Mouse (Mus musculus) hindbrain, embryonic 12.5 days (tissue): ENCODE results near the gene Clasrp. TPM values are rescaled to one million over a fixed set of nuclear protein-coding genes. Genes with fewer than 3 reads are reported as not detected.
A peak's percentile ranks its signal among the peaks of the same experiment; 100 is the strongest.

Experiments used
- ATAC-seq: fragments of 200-750 bp; cut with Nextera tagmentation; 2 replicates; pipeline ENCODE4 v1.8.0; 2017; ENCODE audit warnings: moderate TSS enrichment; ENCODE audit not compliant: low FRiP score
- H3K27ac ChIP-seq: fragments of 300-500 bp; sonication (generic); 2 replicates; pipeline ENCODE4 v1.5.1; 2016; ENCODE audit warnings: mild to moderate bottlenecking
- H3K27me3 ChIP-seq: fragments of 300-500 bp; sonication (generic); 2 replicates; pipeline ENCODE4 v1.6.1; 2016; ENCODE audit warnings: mild to moderate bottlenecking
- H3K36me3 ChIP-seq: fragments of 300-500 bp; sonication (generic); 2 replicates; pipeline ENCODE4 v1.6.1; 2016; ENCODE audit warnings: mild to moderate bottlenecking
- H3K4me1 ChIP-seq: fragments of 300-500 bp; sonication (generic); 2 replicates; pipeline ENCODE4 v1.6.1; 2016
- H3K4me2 ChIP-seq: fragments of 300-500 bp; sonication (generic); replicated peaks from 2 replicates; pipeline ENCODE4 v1.6.1; 2016; ENCODE audit warnings: mild to moderate bottlenecking
- H3K4me3 ChIP-seq: fragments of 300-500 bp; sonication (generic); 2 replicates; pipeline ENCODE4 v1.5.1; 2016; ENCODE audit warnings: mild to moderate bottlenecking
- H3K9ac ChIP-seq: fragments of 300-500 bp; sonication (generic); 2 replicates; pipeline ENCODE4 v1.6.1; 2016; ENCODE audit warnings: mild to moderate bottlenecking, moderate library complexity
- H3K9me3 ChIP-seq: fragments of 300-500 bp; sonication (generic); replicated peaks from 2 replicates; pipeline ENCODE4 v1.6.1; 2016; ENCODE audit warnings: mild to moderate bottlenecking
- WGBS: fragments of 180-500 bp; shearing (Covaris S2); methylation state at CpG from one replicate; pipeline ENCODE4 v1.1.7; 2016; 5-methylcytosine and 5-hydroxymethylcytosine counted together
- polyA plus RNA-seq: library from polyadenylated mRNA; unstranded; fragments of >200 nt; fragmentation: Nextera tagmentation; extraction: Ambion mirVana; gene quantifications from 2 replicates; pipeline ENCODE4 v1.2.1, GENCODE M21; 2016

The Clasrp gene
- 70.1 and 73.6 TPM in 2 replicates for polyA plus RNA-seq

GRCm38 (mm10) chr7:19603849-19604605, at the start of gene Clasrp:
TSS of gene Clasrp (minus strand) at chr7:19604486.
- peak; percentile 87 for ATAC-seq
- H3K9me3 ChIP-seq: no peaks in the 10 kb centered on the region
- peak within 1 kb of the TSS; percentile 70 for H3K27ac ChIP-seq
- peak within 1 kb of the TSS; percentile 80 for H3K4me3 ChIP-seq
- H3K27me3 ChIP-seq: no peaks in the 10 kb centered on the region
- H3K36me3 ChIP-seq: peaks cover 30% of the 10 kb centered on the region
- WGBS: 2% methylated on average over 52 of the region's 57 CpGs
- H3K9ac ChIP-seq: peak within 1 kb of the TSS; percentile 90
- peak within 1 kb of the TSS; percentile 94 for H3K4me2 ChIP-seq
- H3K4me1 ChIP-seq: peaks cover 34% of the 10 kb centered on the region

- H3K4me3 ChIP-seq: no peak overlapping the region
- ATAC-seq: no peak
- no peak overlapping the region for H3K9ac ChIP-seq
- peaks cover 69% of the 10 kb centered on the region for H3K36me3 ChIP-seq
- no peak overlapping the region for H3K27ac ChIP-seq
- WGBS: 92% methylated on average over 2 of the region's 2 CpGs
- no peaks in the 10 kb centered on the region for H3K4me1 ChIP-seq
- no peak overlapping the region for H3K4me2 ChIP-seq
- H3K9me3 ChIP-seq: no peaks in the 10 kb centered on the region
- no peaks in the 10 kb centered on the region for H3K27me3 ChIP-seq
Observed at GRCm38 (mm10) chr7:19652614-19653013, 48.3 kb upstream of the Clasrp start.

DNA sequence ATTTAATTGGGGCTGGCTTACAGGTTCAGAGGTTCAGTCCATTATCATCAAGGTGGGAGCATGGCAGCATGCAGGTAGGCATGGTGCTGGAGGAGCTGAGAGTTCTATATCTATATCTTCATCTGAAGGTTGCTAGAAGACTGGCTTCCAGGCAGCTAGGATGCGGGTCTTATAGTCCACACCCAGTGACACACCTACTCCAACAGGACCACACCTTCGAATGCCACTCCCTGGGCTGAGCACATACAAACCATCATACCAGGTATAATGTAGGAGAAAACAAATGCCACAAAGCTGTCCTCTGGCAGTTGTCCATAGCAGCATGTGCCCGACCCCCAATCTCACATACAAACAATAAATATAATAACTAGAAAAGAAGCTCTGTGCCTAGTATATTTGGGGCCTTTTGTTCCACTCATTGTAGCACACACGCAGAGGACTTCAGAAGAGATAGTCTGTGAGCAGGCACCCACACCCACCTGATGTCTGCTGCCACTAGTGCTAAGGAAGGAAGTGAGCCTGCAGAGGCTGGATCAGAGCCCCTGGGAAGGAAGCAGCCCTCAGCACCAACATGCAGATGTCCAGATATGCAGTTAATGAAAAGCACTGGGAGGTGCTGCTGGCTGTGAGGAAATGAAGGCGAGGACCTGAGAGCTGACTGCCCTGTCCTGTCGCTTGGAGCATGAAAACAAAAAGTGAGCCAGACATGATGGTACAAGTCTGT, 46.9 kb upstream of the Clasrp start:
- H3K27ac ChIP-seq: no peak overlapping the region
- H3K4me2 ChIP-seq: no peak overlapping the region
- peaks cover 77% of the 10 kb centered on the region for H3K36me3 ChIP-seq
- WGBS: 92% methylated on average over 6 of the region's 6 CpGs
- ATAC-seq: no peak
- no peaks in the 10 kb centered on the region for H3K27me3 ChIP-seq
- no peak overlapping the region for H3K4me3 ChIP-seq
- no peaks in the 10 kb centered on the region for H3K9me3 ChIP-seq
- no peaks in the 10 kb centered on the region for H3K4me1 ChIP-seq
- H3K9ac ChIP-seq: no peak overlapping the region

GRCm38 (mm10) chr7:19641223-19641622, 36.9 kb upstream of the Clasrp start:
- H3K4me2 ChIP-seq: no peak overlapping the region
- H3K36me3 ChIP-seq: peaks cover 98% of the 10 kb centered on the region
- no peaks in the 10 kb centered on the region for H3K27me3 ChIP-seq
- H3K4me1 ChIP-seq: no peaks in the 10 kb centered on the region
- no peaks in the 10 kb centered on the region for H3K9me3 ChIP-seq
- H3K4me3 ChIP-seq: no peak overlapping the region
- H3K27ac ChIP-seq: no peak overlapping the region
- no peak for ATAC-seq
- 92% methylated on average over 4 of the region's 4 CpGs for WGBS
- no peak overlapping the region for H3K9ac ChIP-seq

DNA sequence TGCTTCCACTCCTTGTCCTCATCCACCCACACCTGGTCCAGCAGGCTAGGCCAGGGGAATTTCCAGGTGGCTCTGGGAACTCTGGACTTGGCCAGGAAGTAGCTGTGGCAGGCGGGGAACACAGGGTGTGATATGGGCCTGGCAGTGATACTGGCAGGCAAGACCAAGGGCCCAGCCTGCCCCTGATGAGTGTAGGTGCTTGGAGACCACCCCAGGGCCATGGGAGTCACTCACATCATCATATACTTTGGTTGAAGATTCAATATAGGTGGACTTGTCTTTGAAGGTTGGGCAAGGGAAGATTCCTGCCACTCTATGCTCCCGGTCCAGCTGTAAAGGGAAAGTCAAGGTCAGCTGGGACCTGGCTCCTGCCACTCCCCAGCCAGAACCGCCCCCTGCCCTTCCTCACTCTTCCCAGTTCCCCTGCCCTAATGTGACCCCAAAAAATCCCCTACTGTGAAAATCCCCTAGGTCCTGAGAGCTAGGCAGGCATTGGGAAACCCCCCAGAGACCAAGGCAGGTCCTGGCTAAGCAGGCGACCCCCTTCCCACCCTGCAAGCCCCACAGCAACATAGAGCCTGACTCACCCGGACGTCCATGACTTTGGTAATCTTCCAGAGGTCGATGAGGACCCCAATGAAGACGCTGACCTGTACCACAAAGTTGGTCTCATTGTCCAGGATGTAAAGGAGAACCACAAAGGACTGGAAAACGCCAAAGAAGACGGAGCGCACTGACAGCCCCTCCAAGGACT, 31.0 kb upstream of the Clasrp start:
- Histone ChIP-seq H3K4me2 (no peak overlapping the region), H3K36me3 (peaks cover 83% of the 10 kb centered on the region), H3K9ac (no peak overlapping the region), H3K4me3 (no peak overlapping the region), H3K9me3 (no peaks in the 10 kb centered on the region), H3K27me3 (no peaks in the 10 kb centered on the region), H3K27ac (no peak overlapping the region), H3K4me1 (no peaks in the 10 kb centered on the region)
- 90% methylated on average over 11 of the region's 11 CpGs for WGBS
- ATAC-seq: no peak

DNA sequence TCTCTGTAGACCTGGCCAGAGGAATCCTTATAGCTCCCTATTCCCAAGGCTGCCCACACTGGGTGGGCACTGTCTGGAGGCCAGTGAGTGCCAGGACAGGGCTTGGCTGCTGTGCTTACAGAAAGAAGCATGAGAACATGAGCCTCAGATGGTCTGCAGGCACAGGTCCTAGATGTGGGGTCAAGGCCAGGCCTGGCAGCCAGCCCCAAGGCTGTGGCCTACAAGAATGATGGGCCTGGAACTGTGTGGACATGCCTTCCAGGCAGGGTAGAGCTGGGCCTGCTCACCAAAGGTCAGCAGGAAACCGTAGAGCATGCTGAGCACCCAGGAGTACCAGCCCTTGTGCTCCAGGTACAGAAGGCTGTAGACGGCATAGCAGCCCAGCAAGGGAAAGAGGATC, 30.3 kb upstream of the Clasrp start:
- Histone ChIP-seq H3K4me1 (peaks cover 2% of the 10 kb centered on the region; the same call in 1 of the 2 replicates), H3K4me3 (no peak overlapping the region), H3K9ac (no peak overlapping the region), H3K4me2 (no peak overlapping the region), H3K27me3 (0 out of 2 replicates have a peak, but pooled peaks cover 2% of the 10 kb centered on the region), H3K27ac (no peak overlapping the region), H3K9me3 (no peaks in the 10 kb centered on the region), H3K36me3 (peaks cover 77% of the 10 kb centered on the region)
- no peak for ATAC-seq
- WGBS: 100% methylated on average over 2 of the region's 2 CpGs

GRCm38 (mm10) chr7:19633855-19634254, 29.6 kb upstream of the Clasrp start:
- H3K4me3 ChIP-seq: no peak overlapping the region
- H3K4me1 ChIP-seq: peaks cover 4% of the 10 kb centered on the region; the same call in 1 of the 2 replicates
- peaks cover 69% of the 10 kb centered on the region for H3K36me3 ChIP-seq
- H3K9me3 ChIP-seq: no peaks in the 10 kb centered on the region
- no peak for ATAC-seq
- no peak overlapping the region for H3K9ac ChIP-seq
- no peak overlapping the region for H3K4me2 ChIP-seq
- 0 out of 2 replicates have a peak, but pooled peaks cover 2% of the 10 kb centered on the region for H3K27me3 ChIP-seq
- no peak overlapping the region for H3K27ac ChIP-seq
- WGBS: 95% methylated on average over 15 of the region's 15 CpGs

- ATAC-seq: no peak
- H3K27ac ChIP-seq: no peak overlapping the region
- H3K4me3 ChIP-seq: no peak overlapping the region
- 0 out of 2 replicates have a peak, but pooled peaks cover 2% of the 10 kb centered on the region for H3K27me3 ChIP-seq
- H3K36me3 ChIP-seq: peaks cover 63% of the 10 kb centered on the region
- H3K9ac ChIP-seq: no peak overlapping the region
- 94% methylated on average over 17 of the region's 17 CpGs for WGBS
- H3K4me1 ChIP-seq: peaks cover 4% of the 10 kb centered on the region; the same call in 1 of the 2 replicates
- no peak overlapping the region for H3K4me2 ChIP-seq
- H3K9me3 ChIP-seq: no peaks in the 10 kb centered on the region
Observed at GRCm38 (mm10) chr7:19633197-19633596, 28.9 kb upstream of the Clasrp start.

DNA sequence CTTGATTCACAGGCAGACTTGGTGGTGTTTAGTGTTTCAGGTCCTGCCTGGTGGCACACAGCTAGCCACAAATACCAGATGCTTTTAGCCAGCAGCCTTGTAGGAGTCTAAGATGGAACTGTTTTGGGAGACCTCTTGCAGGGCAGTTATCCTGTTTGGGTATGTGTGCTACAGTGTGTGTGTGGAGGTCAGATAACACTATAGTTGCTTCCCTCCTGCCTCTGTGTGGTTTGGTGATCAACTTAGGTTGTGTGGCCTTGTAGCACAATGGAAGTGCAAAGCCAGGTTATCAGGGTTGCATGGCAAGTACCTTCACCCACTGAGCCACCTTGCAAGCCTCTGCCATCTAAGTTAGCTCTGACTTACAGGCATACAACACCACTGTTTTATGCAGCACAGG, 28.4 kb upstream of the Clasrp start:
- Histone ChIP-seq H3K27me3 (0 out of 2 replicates have a peak, but pooled peaks cover 2% of the 10 kb centered on the region), H3K4me2 (no peak overlapping the region), H3K4me1 (peaks cover 4% of the 10 kb centered on the region; the same call in 1 of the 2 replicates), H3K27ac (no peak overlapping the region), H3K4me3 (no peak overlapping the region), H3K9me3 (no peaks in the 10 kb centered on the region), H3K36me3 (peaks cover 58% of the 10 kb centered on the region), H3K9ac (no peak overlapping the region)
- ATAC-seq: no peak

GRCm38 (mm10) chr7:19632275-19632674, 28.0 kb upstream of the Clasrp start:
- H3K4me2 ChIP-seq: no peak overlapping the region
- H3K4me1 ChIP-seq: peaks cover 4% of the 10 kb centered on the region; the same call in 1 of the 2 replicates
- H3K36me3 ChIP-seq: peaks cover 53% of the 10 kb centered on the region
- no peak overlapping the region for H3K4me3 ChIP-seq
- ATAC-seq: no peak
- 0 out of 2 replicates have a peak, but pooled peaks cover 2% of the 10 kb centered on the region for H3K27me3 ChIP-seq
- no peaks in the 10 kb centered on the region for H3K9me3 ChIP-seq
- H3K9ac ChIP-seq: no peak overlapping the region
- no peak overlapping the region for H3K27ac ChIP-seq

DNA sequence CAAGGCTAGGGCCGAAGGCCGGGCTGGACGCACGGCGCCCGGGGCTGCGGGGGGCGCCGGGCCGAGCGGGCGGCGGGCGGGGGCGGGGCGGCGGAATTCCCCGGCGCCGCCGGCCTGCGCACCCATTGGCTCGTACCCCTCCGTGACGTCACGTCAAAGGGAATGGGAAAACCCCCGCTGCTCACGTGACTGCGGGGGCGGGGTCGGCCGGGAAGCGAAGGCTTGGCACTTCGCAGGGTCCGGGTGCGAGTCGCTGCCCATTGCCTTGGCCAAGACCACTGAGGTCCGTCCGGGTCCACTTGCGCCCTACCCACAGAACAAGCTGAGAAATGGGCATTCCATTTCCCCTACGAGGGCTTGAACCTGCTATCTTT, 25.1 kb upstream of the Clasrp start, which contains the start of gene Relb:
Gene Relb, minus strand, starts transcription at position 78 of the 374 bp plus-strand sequence.
- H3K27me3 ChIP-seq: 0 out of 2 replicates have a peak, but pooled peaks cover 2% of the 10 kb centered on the region
- no peaks in the 10 kb centered on the region for H3K9me3 ChIP-seq
- H3K9ac ChIP-seq: peak within 1 kb of the TSS; percentile 59
- peak within 1 kb of the TSS; percentile 93 for H3K4me2 ChIP-seq
- peak within 1 kb of the TSS; percentile 84 for H3K27ac ChIP-seq
- 1% methylated on average over 41 of the region's 41 CpGs for WGBS
- peak within 1 kb of the TSS; percentile 80 for H3K4me3 ChIP-seq
- peak; percentile 80 for ATAC-seq
- peaks cover 4% of the 10 kb centered on the region; the same call in 1 of the 2 replicates for H3K4me1 ChIP-seq
- peaks cover 24% of the 10 kb centered on the region for H3K36me3 ChIP-seq
